Mouse (Mus musculus) heart, embryonic 10.5 days (tissue): ENCODE results near the gene Dscaml1. TPM values are rescaled to one million over a fixed set of nuclear protein-coding genes. Genes with fewer than 3 reads are reported as not detected.

Experiments used
- DNase-seq: peaks from one replicate; pipeline ENCODE4 v3.0.0-alpha.2; 2017; ENCODE audit warnings: low spot score
- H3K27ac ChIP-seq: fragments of 300-500 bp; sonication (generic); 2 replicates; pipeline ENCODE4 v1.5.1; 2016; ENCODE audit warnings: mild to moderate bottlenecking
- H3K27me3 ChIP-seq: fragments of 300-500 bp; sonication (generic); 2 replicates; pipeline ENCODE4 v1.6.1; 2016; ENCODE audit warnings: mild to moderate bottlenecking; ENCODE audit not compliant: poor library complexity, insufficient read depth, severe bottlenecking
- H3K36me3 ChIP-seq: fragments of 300-500 bp; sonication (generic); 2 replicates; pipeline ENCODE4 v1.6.1; 2016; ENCODE audit warnings: mild to moderate bottlenecking, moderate library complexity
- H3K4me1 ChIP-seq: fragments of 300-500 bp; sonication (generic); 2 replicates; pipeline ENCODE4 v1.6.1; 2016; ENCODE audit warnings: mild to moderate bottlenecking
- H3K4me3 ChIP-seq: fragments of 300-500 bp; sonication (generic); 2 replicates; pipeline ENCODE4 v1.5.1; 2016; ENCODE audit warnings: mild to moderate bottlenecking, moderate library complexity
- H3K9me3 ChIP-seq: fragments of 300-500 bp; sonication (generic); 2 replicates; pipeline ENCODE4 v1.6.1; 2016; ENCODE audit warnings: mild to moderate bottlenecking, moderate library complexity
- WGBS: fragments of 180-500 bp; shearing (Covaris S2); methylation state at CpG from one replicate; pipeline ENCODE4 v1.1.7; 2016; 5-methylcytosine and 5-hydroxymethylcytosine counted together
- polyA plus RNA-seq: library from polyadenylated mRNA; unstranded; fragments of >200 nt; fragmentation: Nextera tagmentation; extraction: Ambion mirVana; gene quantifications from 2 replicates; pipeline ENCODE4 v1.2.1, GENCODE M21; 2016

Gene Dscaml1
- polyA plus RNA-seq, 1 experiment from 2014 or later, result 0.14 TPM

DNA sequence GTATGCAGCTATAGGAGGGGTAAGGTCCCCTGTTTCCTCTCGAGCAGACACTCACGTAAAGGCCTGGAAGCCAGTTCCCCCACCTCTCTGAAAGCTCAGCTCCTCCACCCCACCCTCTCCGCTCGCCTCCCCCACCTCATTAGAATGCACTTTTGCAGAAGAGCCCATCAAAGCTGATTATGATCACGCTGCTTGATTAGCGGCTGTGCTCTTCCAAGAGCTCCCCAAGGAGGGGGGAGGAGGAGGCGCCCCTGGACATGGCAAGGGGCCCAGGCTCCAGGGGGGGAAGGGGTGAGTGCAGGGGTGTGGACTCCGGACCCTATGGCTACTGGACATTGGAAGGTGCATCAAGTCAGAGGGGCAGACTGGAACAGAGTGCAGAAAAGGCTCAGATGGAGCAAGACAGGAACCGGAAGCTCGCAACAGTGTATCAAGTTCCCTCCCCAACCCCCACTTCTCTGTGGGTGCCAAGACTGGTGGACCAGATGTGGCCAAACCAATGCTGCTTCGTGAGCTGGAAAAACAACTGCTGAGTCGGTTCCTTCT lies 250.9 kb downstream of the Dscaml1 start:
- Histone ChIP-seq H3K4me1 (peaks cover 13% of the 10 kb centered on the region), H3K27ac (no peak overlapping the region), H3K27me3 (peaks cover 76% of the 10 kb centered on the region), H3K36me3 (no peaks in the 10 kb centered on the region), H3K9me3 (no peaks in the 10 kb centered on the region), H3K4me3 (no peak overlapping the region)
- WGBS, result 40% methylated on average over 12 of the region's 12 CpGs
- DNase-seq, result no peak

DNA sequence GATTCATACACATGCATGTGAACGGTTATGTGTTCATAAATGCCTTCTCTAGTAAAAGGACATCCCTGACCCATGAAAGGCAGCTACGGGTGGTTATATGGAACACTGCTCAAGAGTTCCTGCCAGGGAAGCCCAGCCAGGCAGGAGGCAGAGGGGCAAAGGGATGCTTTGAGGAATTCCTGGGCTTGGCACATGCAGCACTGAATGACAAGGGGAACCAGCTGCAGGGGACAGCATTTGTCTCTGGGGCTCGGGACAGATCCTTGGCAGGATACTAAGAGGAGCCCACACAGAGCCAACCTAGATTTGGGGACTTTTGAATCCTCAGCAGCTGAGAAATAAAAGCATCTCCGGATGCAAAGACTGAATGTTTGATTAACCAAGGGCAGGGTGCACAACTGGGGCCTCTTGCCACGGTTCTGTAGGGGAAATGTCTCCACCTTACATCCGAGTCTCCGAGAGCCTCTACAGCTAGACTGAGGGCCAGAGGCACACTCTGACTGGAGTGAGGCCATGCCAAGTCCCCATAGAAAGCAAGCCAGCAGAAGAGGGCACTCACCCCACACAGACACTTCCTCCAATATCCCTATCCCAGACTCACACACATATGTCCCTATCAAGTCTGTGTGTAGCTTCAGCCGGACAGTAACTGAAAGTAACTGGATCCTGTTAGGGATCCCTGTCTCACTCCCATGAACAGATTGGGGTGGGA lies 251.7 kb downstream of the Dscaml1 start:
- 0 out of 2 replicates have a peak overlapping the region, but pooled peaks have one; percentile 36 for H3K27ac ChIP-seq

DNA sequence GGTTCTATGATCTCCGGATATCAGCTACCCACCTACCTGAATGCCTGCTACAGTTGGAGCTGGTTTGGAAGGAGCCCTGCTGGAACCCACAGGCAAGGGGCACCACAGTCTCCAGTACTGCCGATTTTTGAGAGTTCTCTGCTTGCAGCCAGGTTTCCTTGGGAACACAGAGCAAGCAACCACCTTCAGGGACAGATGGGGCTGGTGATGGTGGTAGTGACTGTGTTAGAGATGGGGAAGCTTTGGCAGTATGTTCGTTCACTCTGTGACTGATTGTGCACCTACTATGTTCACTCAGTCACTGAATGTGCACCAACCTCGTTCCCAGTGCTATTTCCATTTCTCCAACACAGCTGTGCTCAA lies 252.2 kb downstream of the Dscaml1 start:
- Histone ChIP-seq H3K9me3 (no peaks in the 10 kb centered on the region), H3K4me3 (no peak overlapping the region), H3K27me3 (peaks cover 76% of the 10 kb centered on the region), H3K4me1 (peaks cover 10% of the 10 kb centered on the region), H3K27ac (no peak overlapping the region), H3K36me3 (no peaks in the 10 kb centered on the region)
- WGBS, result 73% methylated on average over 4 of the region's 4 CpGs
- no peak for DNase-seq

More for the DNA sequence above, 251.7 kb downstream of the Dscaml1 start:
- H3K4me1 ChIP-seq, result peaks cover 10% of the 10 kb centered on the region
- no peak for DNase-seq
- WGBS, result 75% methylated on average over 8 of the region's 8 CpGs
- no peaks in the 10 kb centered on the region for H3K9me3 ChIP-seq
- no peaks in the 10 kb centered on the region for H3K36me3 ChIP-seq
- no peak overlapping the region for H3K4me3 ChIP-seq
- peaks cover 76% of the 10 kb centered on the region for H3K27me3 ChIP-seq

DNA sequence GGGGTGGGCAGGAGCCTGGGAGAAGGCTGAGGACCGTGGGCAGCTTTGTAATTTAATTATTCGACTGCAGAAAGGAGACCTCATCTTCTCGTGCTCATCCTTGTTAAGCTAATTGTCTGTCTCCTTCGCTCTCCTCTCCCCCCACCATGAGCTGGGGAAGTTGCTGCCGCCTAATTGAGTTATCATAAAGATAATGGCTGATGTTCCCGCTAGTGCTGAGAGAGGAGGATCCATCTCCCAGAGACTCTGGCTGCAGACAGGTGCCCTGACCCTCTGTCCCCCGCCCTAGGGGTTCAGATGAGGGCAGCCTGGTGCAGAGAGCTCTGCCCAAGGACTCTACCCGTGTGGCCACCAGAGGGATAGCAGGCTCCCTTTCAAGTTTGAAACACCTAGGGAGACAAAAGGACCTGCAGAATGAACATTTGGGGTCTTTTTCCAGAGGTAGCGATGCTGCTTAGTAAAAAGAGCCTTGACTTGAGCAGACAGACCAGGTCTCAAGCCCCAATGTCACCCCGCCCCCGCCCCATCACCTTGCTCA lies 256.1 kb downstream of the Dscaml1 start:
- DNase-seq, result no peak
- peaks cover 4% of the 10 kb centered on the region for H3K4me1 ChIP-seq
- peaks cover 74% of the 10 kb centered on the region for H3K27me3 ChIP-seq
- H3K36me3 ChIP-seq, result no peaks in the 10 kb centered on the region
- WGBS, result 47% methylated on average over 11 of the region's 11 CpGs
- no peaks in the 10 kb centered on the region for H3K9me3 ChIP-seq
- H3K4me3 ChIP-seq, result no peak overlapping the region
- H3K27ac ChIP-seq, result no peak overlapping the region

DNA sequence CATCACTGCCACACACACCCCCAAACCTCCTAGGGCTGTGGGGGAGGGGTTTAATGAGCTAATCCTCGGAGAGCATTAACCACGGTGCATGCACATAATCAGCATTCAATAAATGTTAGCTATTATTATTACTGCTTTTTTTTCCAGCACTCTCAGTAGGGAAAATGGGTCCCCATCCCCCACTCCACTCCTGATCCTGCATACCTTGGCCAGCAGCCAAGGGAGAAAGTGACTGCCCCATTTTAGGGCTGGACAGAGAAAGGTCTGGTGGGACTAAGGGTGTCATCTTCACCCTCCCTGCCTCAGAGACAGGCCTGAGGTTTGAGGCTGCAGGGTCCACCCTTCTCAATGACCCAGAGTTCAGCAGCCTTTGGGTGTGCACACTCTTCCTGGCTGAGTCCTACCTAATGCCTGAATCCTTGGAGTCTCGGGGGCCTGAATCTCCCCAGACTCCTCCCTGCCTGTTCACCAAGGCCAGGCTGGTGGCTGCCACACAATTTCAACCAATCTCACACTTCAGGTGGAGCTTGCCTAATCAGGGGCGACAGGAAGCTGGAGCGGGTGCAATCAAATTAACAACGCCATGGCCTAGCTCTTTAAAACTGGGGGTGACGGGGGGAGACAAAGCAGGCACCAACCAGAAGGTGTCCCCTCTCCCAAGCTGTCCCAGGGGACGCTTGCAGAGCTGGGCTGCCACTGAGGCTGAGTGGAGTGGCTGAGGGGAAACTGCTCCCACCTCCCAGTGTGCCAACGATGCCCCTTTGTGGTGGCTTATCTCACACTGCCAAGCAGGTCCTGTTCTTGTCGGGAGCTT lies 267.2 kb downstream of the Dscaml1 start:
- H3K4me3 ChIP-seq, result no peak overlapping the region
- H3K27ac ChIP-seq, result no peak overlapping the region
- H3K9me3 ChIP-seq, result no peaks in the 10 kb centered on the region
- peaks cover 17% of the 10 kb centered on the region for H3K4me1 ChIP-seq
- no peak for DNase-seq
- peaks cover 68% of the 10 kb centered on the region; the same call in 1 of the 2 replicates for H3K27me3 ChIP-seq
- no peaks in the 10 kb centered on the region for H3K36me3 ChIP-seq
- WGBS, result 53% methylated on average over 10 of the region's 10 CpGs

DNA sequence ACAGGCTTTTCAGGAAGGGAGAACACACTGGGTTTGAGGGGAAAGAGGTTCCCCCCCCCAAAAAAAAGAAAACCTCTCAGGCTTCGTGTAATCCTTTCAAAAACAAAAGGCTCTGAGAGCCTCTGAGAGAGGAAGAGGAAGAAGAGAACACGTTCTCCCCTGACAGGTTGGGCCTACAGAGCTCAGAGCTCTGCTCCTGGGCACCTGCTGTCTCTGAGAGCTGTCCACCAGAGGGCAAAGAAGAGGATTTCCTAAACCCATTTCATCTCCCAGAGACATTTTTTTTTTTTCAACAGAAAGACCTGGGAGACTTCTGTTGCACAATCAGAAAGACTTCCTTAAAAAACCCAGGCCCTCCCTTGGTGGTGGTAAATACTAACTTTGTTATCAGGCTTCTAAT lies 267.8 kb downstream of the Dscaml1 start:
- H3K9me3 ChIP-seq, result no peaks in the 10 kb centered on the region
- DNase-seq, result no peak
- no peak overlapping the region for H3K4me3 ChIP-seq
- H3K27ac ChIP-seq, result no peak overlapping the region
- H3K4me1 ChIP-seq, result peaks cover 18% of the 10 kb centered on the region
- peaks cover 68% of the 10 kb centered on the region; the same call in 1 of the 2 replicates for H3K27me3 ChIP-seq
- no peaks in the 10 kb centered on the region for H3K36me3 ChIP-seq
- 24% methylated on average over 2 of the region's 2 CpGs for WGBS

DNA sequence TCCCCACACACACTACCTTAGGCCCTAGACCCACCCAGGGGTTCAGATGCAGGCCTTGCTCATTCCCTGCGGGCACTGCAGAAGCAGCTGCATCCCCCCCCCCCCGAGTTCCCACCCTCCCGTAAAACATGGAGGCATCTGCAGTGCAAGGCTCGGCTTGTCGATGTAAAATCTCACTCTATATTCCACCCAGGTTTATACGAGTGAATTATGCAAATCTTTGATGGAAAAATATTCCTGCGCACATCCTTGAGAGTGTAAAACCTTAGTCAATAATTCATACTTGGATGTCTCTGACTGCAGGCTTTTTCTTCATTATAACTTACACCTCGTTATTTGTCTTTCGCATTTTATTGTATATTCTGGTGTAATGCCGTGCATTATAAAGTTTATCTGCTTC lies 272.7 kb downstream of the Dscaml1 start:
- no peak for DNase-seq
- Histone ChIP-seq H3K36me3 (no peaks in the 10 kb centered on the region), H3K27ac (no peak overlapping the region), H3K27me3 (peaks cover 41% of the 10 kb centered on the region), H3K4me3 (no peak overlapping the region), H3K4me1 (0 out of 2 replicates have a peak, but pooled peaks cover 7% of the 10 kb centered on the region), H3K9me3 (no peaks in the 10 kb centered on the region)
- WGBS, result 81% methylated on average over 10 of the region's 10 CpGs

DNA sequence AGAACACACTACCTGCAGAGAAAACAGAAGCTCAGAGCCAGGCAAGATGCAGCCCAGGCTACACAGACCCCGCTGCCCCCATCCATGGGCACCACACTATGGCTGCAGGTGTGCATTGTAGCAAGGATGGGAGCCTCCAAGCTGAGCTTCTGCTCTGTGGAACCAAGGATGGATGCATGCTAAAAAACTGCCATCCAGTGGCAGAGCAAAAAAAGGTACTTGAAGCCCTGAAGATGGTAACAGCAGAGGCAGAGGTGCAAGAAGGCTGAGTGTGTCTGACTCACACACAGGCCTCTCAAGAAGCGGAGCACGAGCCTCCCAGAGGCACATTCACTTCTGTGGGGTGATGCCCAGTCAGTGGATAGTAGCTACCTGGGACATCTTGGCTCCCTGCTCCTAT lies 276.8 kb downstream of the Dscaml1 start:
- Histone ChIP-seq H3K36me3 (no peaks in the 10 kb centered on the region), H3K27ac (no peak overlapping the region), H3K27me3 (peaks cover 17% of the 10 kb centered on the region), H3K4me1 (0 out of 2 replicates have a peak, but pooled peaks cover 6% of the 10 kb centered on the region), H3K4me3 (no peak overlapping the region), H3K9me3 (no peaks in the 10 kb centered on the region)
- DNase-seq, result no peak
- WGBS, result 75% methylated on average over 3 of the region's 3 CpGs

DNA sequence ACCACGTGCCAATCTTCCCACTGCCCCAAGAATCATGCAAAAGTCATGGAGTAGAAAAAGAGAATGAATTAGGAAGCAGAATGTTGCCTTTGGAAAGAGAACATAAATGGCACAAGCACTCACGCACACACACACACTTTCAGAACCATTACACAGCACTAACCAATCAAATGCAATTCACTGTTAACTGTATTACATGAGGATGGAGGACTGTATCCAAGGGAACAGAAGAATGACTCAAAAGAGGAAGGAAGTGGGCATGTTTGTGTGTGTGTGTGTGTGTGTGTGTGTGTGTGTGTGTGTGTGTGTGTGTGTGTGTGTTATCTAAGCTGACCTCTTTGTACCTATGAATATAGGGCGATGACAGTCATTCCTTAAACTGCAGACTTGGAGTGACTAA lies 278.0 kb downstream of the Dscaml1 start:
- H3K27ac ChIP-seq, result no peak overlapping the region
- no peak for DNase-seq
- no peaks in the 10 kb centered on the region for H3K9me3 ChIP-seq
- whole genome bisulfite sequencing, result 76% methylated on average over 3 of the region's 3 CpGs
- H3K4me3 ChIP-seq, result no peak overlapping the region
- H3K4me1 ChIP-seq, result no peaks in the 10 kb centered on the region
- peaks cover 20% of the 10 kb centered on the region for H3K27me3 ChIP-seq
- H3K36me3 ChIP-seq, result no peaks in the 10 kb centered on the region

DNA sequence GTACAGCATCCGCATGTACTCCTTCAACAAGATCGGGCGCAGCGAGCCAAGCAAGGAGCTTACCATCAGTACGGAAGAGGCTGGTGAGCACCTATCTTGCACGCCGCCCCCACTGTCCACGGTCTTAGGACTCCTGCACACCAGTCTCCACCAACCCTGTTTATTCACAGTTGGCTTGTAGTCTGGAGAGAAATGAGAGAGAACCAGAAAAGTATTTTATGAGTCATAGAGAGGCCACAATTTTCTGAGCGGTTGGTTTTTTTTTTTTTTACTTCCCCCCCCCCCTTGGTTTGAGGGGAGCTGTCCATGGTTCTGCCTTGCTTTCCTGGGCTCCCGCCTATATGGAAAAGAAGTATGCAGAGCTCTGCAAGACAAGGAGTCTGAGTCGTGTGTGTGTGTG lies 283.9 kb downstream of the Dscaml1 start:
- DNase-seq, result no peak
- H3K27ac ChIP-seq, result no peak overlapping the region
- no peaks in the 10 kb centered on the region for H3K9me3 ChIP-seq
- peaks cover 21% of the 10 kb centered on the region; the same call in 1 of the 2 replicates for H3K27me3 ChIP-seq
- 71% methylated on average over 11 of the region's 11 CpGs for WGBS
- H3K4me3 ChIP-seq, result no peak overlapping the region
- H3K36me3 ChIP-seq, result no peaks in the 10 kb centered on the region
- H3K4me1 ChIP-seq, result no peaks in the 10 kb centered on the region

DNA sequence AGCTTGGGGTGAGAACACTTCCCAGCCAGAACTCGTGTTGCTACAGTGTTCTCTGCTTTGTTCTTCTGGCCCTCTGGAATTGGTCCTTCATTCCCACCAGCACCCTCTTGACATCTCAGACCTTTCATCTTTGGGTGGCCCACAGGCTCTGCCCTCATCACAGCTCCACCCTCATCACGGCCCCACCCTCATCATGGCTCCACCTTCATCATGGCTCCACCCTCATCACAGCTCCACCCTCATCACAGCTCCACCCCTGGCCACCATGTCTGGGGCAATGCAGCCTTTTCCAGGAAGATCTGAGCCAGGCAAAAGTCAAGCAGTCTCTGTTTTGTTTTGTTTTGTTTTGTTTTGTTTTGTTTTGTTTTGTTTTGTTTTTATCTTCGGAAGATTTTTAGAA lies 289.0 kb downstream of the Dscaml1 start:
- Histone ChIP-seq H3K9me3 (no peaks in the 10 kb centered on the region), H3K36me3 (no peaks in the 10 kb centered on the region), H3K27me3 (0 out of 2 replicates have a peak, but pooled peaks cover 7% of the 10 kb centered on the region), H3K4me1 (no peaks in the 10 kb centered on the region), H3K4me3 (no peak overlapping the region), H3K27ac (no peak overlapping the region)
- no peak for DNase-seq
- WGBS, result 61% methylated on average over 3 of the region's 3 CpGs

DNA sequence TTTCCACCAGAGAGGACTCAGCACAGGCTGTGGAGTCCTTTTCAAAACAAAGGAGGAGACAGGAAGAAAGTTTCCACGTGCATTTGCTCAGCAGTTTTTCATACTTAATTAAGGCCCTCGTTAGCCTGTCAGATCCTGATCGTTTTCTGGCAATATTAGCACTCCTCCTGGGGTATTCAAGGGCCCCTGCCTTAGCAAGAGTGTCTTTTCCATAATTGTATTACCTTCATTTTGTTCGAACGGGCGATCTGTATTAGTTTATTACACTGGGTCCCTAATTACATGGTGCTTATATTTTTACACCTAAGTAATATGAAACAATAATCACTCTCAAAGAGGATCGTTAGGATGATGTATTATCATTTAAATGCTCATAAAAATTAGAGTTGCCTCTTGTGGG lies 293.6 kb downstream of the Dscaml1 start:
- H3K27ac ChIP-seq, result no peak overlapping the region
- no peaks in the 10 kb centered on the region for H3K4me1 ChIP-seq
- 72% methylated on average over 7 of the region's 7 CpGs for WGBS
- H3K9me3 ChIP-seq, result no peaks in the 10 kb centered on the region
- H3K27me3 ChIP-seq, result peaks cover 17% of the 10 kb centered on the region; the same call in 1 of the 2 replicates
- no peak for DNase-seq
- no peak overlapping the region for H3K4me3 ChIP-seq
- no peaks in the 10 kb centered on the region for H3K36me3 ChIP-seq

DNA sequence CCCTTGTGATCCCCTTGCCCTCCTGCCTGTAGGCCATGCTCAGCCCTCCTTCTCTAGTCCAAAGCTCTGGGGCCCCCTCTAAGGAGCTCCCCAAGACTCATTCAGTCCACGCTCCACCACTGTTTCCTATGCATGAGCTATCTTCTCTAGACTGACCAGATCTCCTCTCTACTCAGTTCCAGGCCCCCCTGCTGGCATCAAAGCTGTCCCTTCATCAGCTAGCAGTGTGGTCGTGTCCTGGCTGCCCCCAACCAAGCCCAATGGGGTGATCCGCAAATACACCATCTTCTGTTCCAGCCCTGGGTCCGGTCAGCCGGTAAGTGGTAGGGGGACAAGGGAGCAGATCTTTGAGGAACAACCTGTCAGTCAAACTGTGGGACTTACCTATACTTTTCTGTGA lies 305.4 kb downstream of the Dscaml1 start:
- Histone ChIP-seq H3K36me3 (no peaks in the 10 kb centered on the region), H3K27me3 (0 out of 2 replicates have a peak, but pooled peaks cover 3% of the 10 kb centered on the region), H3K27ac (no peak overlapping the region), H3K9me3 (no peaks in the 10 kb centered on the region), H3K4me3 (no peak overlapping the region), H3K4me1 (no peaks in the 10 kb centered on the region)
- no peak for DNase-seq
- 74% methylated on average over 5 of the region's 5 CpGs for WGBS
